In genomic region chr5:150196881-150197311, GRCm38 (mm10) we compare ENCODE assay signal across 8 mouse cellular contexts.
DNase-seq lines count a peak whose midpoint lies in the region; ATAC-seq lines count a peak whose summit lies in the region.

No protein-coding gene starts in this region.

- no peaks in the 10 kb centered on the region for H3K9me3 ChIP-seq in embryonic facial prominence, embryonic 11.5 days (replicated peaks; ENCODE audit: control insufficient read depth, low read length)
- no peaks in the 10 kb centered on the region for H3K9me3 ChIP-seq in hindbrain, embryonic 16.5 days (ENCODE audit: control insufficient read depth, low read length)
- H3K9me3 ChIP-seq in liver, embryonic 16.5 days (replicated peaks; ENCODE audit: control insufficient read depth, low read length), result no peaks in the 10 kb centered on the region
- no peaks in the 10 kb centered on the region for H3K9me3 ChIP-seq in stomach, embryonic 16.5 days (replicated peaks; ENCODE audit: control insufficient read depth, low read length)

- peak; percentile 47; the same call in 1 of the 2 replicates for ATAC-seq in embryonic facial prominence, embryonic 11.5 days (replicated peaks; ENCODE audit: insufficient number of reproducible peaks, low FRiP score, low TSS enrichment, low read depth)
- ATAC-seq in hindbrain, embryonic 16.5 days, result no peak; the same call in 1 of the 2 replicates
- ATAC-seq in liver, embryonic 16.5 days (ENCODE audit: low read depth), result no peak
- no peak for ATAC-seq in stomach, embryonic 16.5 days (ENCODE audit: insufficient read depth, low FRiP score)

- intact Hi-C loops in left cerebral cortex, postnatal 4 days (cut with DNase I), result no loop called here

- WGBS in embryonic facial prominence, embryonic 11.5 days, result 21% methylated on average over 6 of the region's 6 CpGs
- WGBS in hindbrain, embryonic 16.5 days, result 38% methylated on average over 6 of the region's 6 CpGs
- 37% methylated on average over 6 of the region's 6 CpGs for WGBS in liver, embryonic 16.5 days (ENCODE audit: insufficient replicate concordance)
- 15% methylated on average over 6 of the region's 6 CpGs for WGBS in stomach, embryonic 16.5 days

- no peaks in the 10 kb centered on the region for H3K27me3 ChIP-seq in embryonic facial prominence, embryonic 11.5 days (ENCODE audit: control insufficient read depth, insufficient read depth, low read length)
- H3K27me3 ChIP-seq in hindbrain, embryonic 16.5 days (replicated peaks; ENCODE audit: control insufficient read depth, insufficient read depth, low read length), result no peaks in the 10 kb centered on the region
- no peaks in the 10 kb centered on the region for H3K27me3 ChIP-seq in liver, embryonic 16.5 days (ENCODE audit: control insufficient read depth, insufficient read depth, low read depth, low read length)
- H3K27me3 ChIP-seq in stomach, embryonic 16.5 days (ENCODE audit: control insufficient read depth, insufficient read depth, low read length), result no peaks in the 10 kb centered on the region

- H3K4me3 ChIP-seq in embryonic facial prominence, embryonic 11.5 days (ENCODE audit: low read depth, low read length), result peak overlapping the region; percentile 12; the same call in 1 of the 2 replicates
- H3K4me3 ChIP-seq in hindbrain, embryonic 16.5 days (ENCODE audit: low read length), result no peak overlapping the region; the same call in 1 of the 2 replicates
- peak overlapping the region; percentile 59; the same call in 1 of the 2 replicates for H3K4me3 ChIP-seq in liver, embryonic 16.5 days (ENCODE audit: low read depth, low read length)
- peak overlapping the region; percentile 56 for H3K4me3 ChIP-seq in stomach, embryonic 16.5 days (replicated peaks; ENCODE audit: low read length)

- no peaks in the 10 kb centered on the region for H3K4me1 ChIP-seq in embryonic facial prominence, embryonic 11.5 days (ENCODE audit: control insufficient read depth, insufficient read depth, low read length)
- peaks cover 5% of the 10 kb centered on the region; the same call in 1 of the 2 replicates for H3K4me1 ChIP-seq in hindbrain, embryonic 16.5 days (ENCODE audit: control insufficient read depth, insufficient read depth, low read depth, low read length)
- peaks cover 3% of the 10 kb centered on the region for H3K4me1 ChIP-seq in liver, embryonic 16.5 days (ENCODE audit: control insufficient read depth, low read depth, low read length)
- peaks cover 10% of the 10 kb centered on the region for H3K4me1 ChIP-seq in stomach, embryonic 16.5 days (ENCODE audit: control insufficient read depth, insufficient read depth, low read length)

- H3K9ac ChIP-seq in embryonic facial prominence, embryonic 11.5 days (replicated peaks; ENCODE audit: low read length), result no peak overlapping the region
- no peak overlapping the region for H3K9ac ChIP-seq in hindbrain, embryonic 16.5 days (ENCODE audit: low read depth, low read length)
- H3K9ac ChIP-seq in liver, embryonic 16.5 days (ENCODE audit: low read depth, low read length), result no peak overlapping the region
- peak overlapping the region; percentile 26; the same call in 1 of the 2 replicates for H3K9ac ChIP-seq in stomach, embryonic 16.5 days (ENCODE audit: low read length)

- no peak overlapping the region for H3K4me2 ChIP-seq in embryonic facial prominence, embryonic 11.5 days (ENCODE audit: low read depth, low read length)
- H3K4me2 ChIP-seq in hindbrain, embryonic 16.5 days (ENCODE audit: low read length), result peak overlapping the region; percentile 87
- H3K4me2 ChIP-seq in liver, embryonic 16.5 days (ENCODE audit: low read depth, low read length), result peak overlapping the region; percentile 67
- peak overlapping the region; percentile 83 for H3K4me2 ChIP-seq in stomach, embryonic 16.5 days (ENCODE audit: low read depth, low read length)

- peak; percentile 67 for DNase-seq in 416B (ENCODE audit: low read depth)
- DNase-seq in embryonic facial prominence, embryonic 11.5 days (ENCODE audit: low spot score), result peak; percentile 64
- no peak for DNase-seq in left cerebral cortex, postnatal 4 days
- DNase-seq in urinary bladder, postnatal 14 days (ENCODE audit: low spot score), result no peak
- no peak for DNase-seq in cerebellum, adult 8-10 months

- no peak overlapping the region for H3K27ac ChIP-seq in embryonic facial prominence, embryonic 11.5 days (replicated peaks; ENCODE audit: low read depth, low read length)
- no peak overlapping the region for H3K27ac ChIP-seq in hindbrain, embryonic 16.5 days (ENCODE audit: low read depth, low read length)
- H3K27ac ChIP-seq in liver, embryonic 16.5 days (ENCODE audit: low read length), result no peak overlapping the region
- H3K27ac ChIP-seq in stomach, embryonic 16.5 days (ENCODE audit: low read length), result peak overlapping the region; percentile 83; the same call in 1 of the 2 replicates

- no peaks in the 10 kb centered on the region for H3K36me3 ChIP-seq in embryonic facial prominence, embryonic 11.5 days (replicated peaks; ENCODE audit: control insufficient read depth, insufficient read depth, low read depth, low read length)
- no peaks in the 10 kb centered on the region for H3K36me3 ChIP-seq in hindbrain, embryonic 16.5 days (ENCODE audit: control insufficient read depth, insufficient read depth, low read length)
- H3K36me3 ChIP-seq in liver, embryonic 16.5 days (ENCODE audit: control insufficient read depth, insufficient read depth), result no peaks in the 10 kb centered on the region
- H3K36me3 ChIP-seq in stomach, embryonic 16.5 days (ENCODE audit: control insufficient read depth, insufficient read depth, low read length), result no peaks in the 10 kb centered on the region

Comparison
In these comparisons a context has a peak if more than half of its experiments do, and no peak if none do; other contexts are left out.
1. DNase-seq: peak in 416B (single experiment) and embryonic facial prominence, embryonic 11.5 days (single experiment); none in left cerebral cortex, postnatal 4 days (single experiment), urinary bladder, postnatal 14 days (single experiment) and cerebellum, adult 8-10 months (single experiment).